Mouse (Mus musculus) 3134 (cell line): ENCODE results near the gene Krtap24-1.

Experiments
- DNase-seq: peaks from one replicate; pipeline ENCODE4 v3.0.0-alpha.2; 2011; ENCODE audit warnings: low spot score; ENCODE audit not compliant: insufficient read length; ENCODE audit errors: extremely low read depth

The Krtap24-1 gene

DNA sequence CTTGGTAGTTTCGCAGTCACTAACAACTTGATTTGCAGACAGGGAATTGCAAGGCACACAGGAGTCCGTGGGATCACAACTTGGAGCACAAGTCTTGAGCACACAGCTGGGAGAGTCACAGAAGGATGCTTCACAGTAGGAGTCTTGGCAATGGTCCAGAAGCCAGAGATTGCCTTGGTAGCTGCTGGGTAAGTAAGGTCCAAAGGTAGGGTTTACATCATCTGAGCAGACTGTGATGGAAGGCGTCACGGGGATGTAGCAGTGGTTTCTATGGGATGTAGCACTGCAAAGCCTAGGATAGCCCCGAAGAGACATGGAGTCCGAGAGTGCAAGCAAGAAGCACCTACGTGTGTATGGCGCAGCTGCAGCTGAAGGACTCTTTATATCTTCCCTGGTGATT is at the start of gene Krtap24-1:
TSS of gene Krtap24-1 (minus strand) at position 358 of the 400 bp plus-strand sequence.
- no peak for DNase-seq

DNA sequence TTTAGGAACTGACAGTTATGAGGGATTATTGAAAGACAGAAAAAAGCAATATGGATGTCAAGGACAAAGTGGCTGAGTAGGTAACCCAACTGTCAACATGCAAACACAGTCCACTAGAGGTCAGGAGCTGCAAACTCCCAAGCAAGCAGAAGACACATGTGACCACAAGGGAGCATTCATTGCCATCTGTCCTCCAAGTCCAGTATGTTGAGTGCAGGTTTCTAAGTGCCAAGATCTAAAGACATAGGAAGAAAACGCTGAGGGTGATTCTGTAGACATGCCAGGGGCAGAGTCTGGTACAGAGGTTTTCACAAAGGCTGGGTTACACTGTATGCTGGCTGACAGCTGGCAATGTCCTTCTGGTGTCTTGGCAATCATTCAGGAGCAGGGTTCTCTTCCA is 45.3 kb upstream of the Krtap24-1 start:
- DNase-seq, result no peak

DNA sequence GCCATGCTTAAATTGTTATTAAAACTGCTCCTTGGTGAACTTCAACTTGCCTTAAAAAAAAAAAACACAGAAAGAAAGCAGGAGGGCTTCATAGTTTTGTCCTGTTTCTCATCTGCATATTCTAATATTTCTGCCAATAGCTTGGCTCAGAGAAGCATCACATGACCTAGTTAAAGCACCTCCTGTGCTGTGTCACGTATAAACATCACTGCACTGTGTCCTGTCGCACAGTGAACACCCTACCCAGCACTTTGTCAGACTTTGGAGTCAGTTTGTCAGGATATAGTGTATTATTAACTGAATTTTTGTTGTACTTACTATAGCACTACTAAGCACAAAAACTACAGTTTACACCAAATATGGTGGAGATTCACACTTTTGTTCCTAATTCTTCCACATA is 39.9 kb upstream of the Krtap24-1 start:
- no peak for DNase-seq

DNA sequence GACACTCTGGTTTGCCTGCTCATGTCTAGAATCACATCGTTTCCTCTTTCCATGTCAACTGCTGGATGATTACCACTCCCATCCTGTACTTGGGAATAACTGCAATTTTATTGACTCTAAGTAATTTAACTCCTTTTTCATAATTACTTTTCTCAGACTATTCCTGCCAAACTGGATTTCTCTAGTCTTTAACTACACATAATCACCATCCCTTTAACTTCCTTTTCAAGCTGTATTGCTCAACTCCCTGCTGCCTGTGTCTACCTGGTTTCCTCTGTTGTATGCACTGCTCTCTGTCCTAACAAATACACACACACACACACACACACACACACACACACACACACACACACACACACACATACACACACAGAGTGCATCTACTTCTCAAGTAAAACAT is 39.0 kb upstream of the Krtap24-1 start:
- DNase-seq, result no peak

DNA sequence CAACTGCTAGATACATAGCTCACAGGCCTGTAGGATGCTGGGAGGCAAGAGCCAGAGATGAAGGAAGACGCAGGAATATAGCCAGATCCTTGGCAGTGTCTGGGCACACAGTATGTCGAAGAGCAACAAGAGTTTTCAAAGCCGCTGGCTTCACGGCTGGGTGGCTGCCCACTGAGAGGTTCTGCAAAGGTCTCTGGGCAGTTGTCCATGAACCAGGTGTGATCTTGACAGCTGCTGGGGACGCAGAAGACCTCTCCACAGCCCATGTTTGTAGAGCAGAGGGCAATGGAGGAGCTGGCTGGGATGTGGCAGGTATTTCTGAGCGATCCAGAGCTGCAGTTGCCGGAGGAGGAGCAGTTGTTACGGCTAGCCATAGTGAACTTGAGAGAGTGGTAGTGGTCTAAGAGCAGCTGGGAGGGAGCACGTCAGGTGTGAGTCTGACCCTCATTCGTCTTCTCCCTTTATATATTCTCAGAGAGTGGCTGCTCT is 35.3 kb upstream of the Krtap24-1 start, which contains the start of gene Krtap26-1:
TSS of gene Krtap26-1 (minus strand) at position 439 of the 489 bp plus-strand sequence.
- DNase-seq, result no peak

DNA sequence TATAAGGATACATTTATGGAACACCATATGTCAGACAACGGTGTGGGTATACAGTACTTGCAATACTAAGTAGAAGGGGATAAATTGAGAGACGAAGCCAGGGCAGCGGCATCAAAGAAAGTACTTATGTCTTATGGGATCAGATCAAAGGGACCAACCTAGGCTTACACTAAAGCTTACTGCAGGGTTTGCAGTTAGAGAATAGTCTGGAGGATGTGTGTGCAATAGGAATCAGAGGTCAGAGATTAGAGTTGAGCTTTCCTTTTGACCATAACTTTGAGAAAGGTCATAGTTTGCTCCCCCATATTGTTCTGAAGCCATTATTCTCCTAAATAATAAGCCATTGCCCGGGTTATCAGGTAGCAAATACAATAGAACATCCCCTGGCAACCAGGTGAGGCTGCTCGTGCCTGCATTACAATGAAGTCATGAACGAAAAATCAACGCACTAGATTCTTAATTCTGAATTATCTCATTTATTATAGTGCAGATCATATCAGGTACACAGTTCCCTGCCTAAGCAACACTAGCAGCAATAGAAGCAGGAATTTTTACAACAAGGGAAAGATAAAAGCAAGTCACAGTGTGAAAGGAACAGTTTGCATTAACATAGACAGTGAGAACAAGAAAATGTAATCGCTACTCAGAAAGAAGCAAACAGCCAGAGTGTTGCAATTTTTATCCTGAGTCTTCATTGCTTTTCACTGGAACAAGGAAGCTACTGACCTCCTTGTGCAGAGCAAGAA is 34.5 kb upstream of the Krtap24-1 start:
- DNase-seq, result no peak

DNA sequence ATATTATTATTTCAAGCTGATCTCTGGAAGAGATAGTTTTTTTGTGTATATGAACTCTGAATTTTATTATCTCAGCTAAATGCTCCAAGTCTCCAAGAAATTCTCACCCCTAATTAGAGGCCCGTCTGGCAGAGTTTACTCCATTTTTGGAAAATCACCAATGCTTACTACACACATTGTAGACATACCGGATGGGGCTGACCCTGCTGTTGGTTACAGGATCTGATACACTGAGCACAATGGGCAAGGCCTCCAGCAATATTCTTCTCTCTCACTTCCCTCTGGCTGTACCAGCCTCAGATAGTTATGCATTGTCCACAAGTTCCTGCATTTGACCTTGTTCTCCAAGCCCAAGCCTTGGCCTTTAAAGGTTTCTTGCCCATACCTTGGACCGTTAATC is 28.0 kb upstream of the Krtap24-1 start:
- DNase-seq, result no peak

DNA sequence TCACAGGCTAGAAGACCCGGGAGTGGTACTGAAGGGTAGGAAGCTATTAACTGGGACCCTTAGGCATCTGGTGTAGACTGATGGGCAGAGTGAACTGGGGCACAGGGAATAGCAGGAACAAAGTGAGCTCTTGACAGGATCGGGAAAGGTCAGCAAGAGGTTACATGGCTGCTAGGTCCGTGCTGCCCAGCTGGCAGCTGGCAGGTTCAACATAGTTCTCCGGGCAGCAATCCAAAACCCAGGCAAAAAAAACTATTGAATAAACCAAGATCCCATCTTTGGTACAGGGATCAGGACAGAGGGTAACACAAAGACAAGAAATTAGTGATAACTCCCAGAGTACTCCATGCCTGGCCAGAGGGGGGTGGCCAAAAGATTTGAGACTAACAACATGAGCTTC is 23.1 kb upstream of the Krtap24-1 start:
- DNase-seq, result no peak

DNA sequence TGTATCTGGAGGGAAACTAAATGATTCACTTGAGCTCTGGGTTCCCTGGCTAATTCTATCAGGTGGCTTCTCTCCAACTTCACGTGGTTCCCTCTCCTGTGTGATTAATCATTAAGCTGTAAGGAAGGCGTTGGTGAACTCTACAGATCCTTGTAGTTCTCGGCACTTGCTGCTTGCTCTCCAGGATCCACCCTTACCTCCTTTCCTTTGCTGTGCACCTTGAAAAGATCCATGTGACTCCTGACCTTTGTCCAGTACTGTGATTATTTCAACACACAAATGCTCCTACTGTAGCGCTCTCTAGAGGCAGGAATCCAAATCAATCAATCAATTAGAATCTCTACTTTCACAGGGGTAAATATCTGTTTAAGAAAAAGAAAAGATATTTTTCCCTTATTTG is 19.4 kb upstream of the Krtap24-1 start:
- DNase-seq, result no peak

DNA sequence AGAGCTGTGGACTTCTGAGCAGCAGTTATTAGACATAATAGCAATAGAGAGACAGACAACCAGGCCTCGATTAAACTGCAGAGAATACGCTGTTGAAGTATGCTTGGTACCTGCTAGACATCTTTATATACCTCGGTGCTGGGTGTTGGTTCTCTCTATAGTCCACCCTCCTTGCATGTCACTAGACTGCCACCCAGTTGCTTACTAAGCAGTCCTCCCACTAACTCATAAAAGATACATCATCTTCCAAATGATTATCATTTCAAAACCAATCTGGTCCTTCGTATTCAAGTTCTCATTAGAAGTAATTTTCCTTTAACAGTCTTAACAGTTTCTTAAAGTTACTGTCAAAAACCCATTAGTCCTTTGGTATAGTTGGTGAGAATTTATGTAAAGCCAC is 15.5 kb upstream of the Krtap24-1 start, which contains the start of gene 2310079G19Rik:
TSS of gene 2310079G19Rik (minus strand) at position 101 of the 400 bp plus-strand sequence.
- no peak for DNase-seq

DNA sequence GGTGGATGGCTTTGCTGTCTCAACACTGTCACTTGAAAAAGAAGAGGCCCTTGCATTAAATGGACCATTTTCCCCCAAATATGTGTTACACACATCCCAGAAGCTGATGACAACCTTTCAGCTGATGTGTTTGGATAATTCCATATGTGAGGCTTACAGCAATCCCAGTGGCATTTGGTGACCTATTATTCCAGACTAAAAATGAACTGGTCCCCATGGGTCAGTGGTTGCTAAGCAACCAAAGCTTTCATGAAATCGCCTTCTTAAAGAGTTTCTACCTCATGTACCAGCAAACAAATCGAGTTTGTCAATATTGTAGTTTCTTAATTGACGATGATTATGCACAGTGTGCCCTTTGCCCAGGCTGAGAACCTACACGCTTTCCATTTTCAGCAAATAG is 633 bp upstream of the Krtap24-1 start:
- DNase-seq, result no peak

DNA sequence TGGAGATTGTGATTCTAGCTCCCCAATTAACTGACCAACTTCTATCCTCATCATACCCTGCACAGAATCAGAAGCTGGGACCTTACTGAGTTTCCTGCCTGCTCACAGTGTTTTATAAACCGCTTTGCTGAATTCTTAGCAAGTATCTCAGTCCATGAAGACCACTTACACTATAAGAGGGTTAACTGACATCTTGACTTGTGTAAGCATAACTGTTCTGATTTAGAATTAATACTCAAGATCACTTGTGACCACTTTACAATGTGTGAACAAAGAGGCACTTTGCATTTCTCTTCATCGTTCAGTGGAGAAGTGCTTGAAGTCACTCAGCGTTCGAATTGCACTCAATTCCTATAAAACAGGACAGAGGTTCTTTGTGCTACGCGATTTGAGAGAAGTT is 7.5 kb downstream of the Krtap24-1 start:
- no peak for DNase-seq

DNA sequence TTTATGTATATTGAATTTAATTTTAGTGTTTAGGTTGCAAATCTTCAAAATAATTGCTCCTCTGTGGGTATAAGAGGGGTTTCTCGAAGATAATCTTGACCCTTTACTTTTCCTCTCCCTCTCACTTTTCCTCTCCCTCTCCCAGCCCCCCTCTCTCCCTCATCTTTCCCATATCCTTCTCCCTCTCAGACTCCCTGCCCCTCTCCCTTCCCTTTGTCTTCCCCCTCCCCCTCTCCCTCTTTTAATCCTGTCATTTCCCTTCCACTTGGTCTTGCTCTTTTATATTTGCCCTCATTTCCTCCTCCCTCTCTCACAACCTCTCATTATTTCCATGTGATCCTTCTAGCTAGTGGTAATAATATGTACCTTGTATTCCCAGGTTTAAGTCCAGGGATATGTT is 9.6 kb downstream of the Krtap24-1 start:
- no peak for DNase-seq

DNA sequence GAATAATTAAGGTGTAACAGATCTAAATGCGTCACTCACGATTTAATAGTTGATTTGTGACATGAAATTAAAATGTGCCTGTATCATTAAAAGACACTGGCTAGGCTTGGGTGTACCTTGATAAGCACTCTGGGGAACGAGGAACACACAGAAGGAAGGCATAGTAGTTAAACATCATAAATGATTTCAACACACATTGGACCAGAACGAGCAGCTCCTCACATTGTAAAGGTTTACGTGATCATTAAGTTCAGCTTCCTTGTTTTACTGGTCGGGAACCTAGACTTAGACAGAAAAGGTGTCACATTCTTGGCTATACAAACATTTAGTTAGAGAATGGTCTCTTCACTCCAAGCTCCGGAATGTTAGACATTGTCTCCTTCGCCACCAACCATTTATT is 11.8 kb downstream of the Krtap24-1 start:
- DNase-seq, result no peak

DNA sequence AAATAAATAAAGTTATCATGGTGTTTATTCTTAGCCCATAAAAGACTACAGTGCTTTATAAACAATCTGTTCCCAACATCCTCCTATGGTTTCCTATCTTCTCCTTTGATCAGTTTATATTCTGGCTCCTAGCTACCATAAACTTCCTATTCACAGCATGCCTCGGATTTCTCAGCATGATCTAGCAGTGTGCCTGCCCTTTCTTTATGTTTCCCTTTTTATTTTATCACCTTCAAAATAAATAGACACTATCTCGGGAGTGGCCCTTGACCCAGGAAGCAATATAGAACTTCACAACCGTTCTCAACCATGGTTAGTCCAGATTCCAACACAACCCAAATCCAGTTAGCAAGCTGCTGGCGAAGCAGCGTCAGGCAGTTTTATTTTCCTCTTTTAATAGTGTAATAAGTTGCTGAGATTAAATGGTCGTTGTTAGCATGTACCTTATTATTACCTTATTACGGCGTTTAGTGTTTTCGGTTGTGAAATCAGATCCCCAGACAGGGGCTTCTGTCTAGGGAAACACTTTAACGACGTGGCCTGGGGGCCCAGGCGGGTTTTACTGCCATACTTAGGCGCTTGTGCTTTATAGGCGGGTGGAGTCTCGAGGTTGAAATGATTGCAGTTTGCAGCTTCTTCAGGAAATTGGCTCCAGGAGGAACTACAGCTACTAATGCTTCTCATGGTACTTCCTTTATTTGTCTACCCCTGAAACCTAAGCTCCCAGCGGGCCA is 12.4 kb downstream of the Krtap24-1 start:
- no peak for DNase-seq

DNA sequence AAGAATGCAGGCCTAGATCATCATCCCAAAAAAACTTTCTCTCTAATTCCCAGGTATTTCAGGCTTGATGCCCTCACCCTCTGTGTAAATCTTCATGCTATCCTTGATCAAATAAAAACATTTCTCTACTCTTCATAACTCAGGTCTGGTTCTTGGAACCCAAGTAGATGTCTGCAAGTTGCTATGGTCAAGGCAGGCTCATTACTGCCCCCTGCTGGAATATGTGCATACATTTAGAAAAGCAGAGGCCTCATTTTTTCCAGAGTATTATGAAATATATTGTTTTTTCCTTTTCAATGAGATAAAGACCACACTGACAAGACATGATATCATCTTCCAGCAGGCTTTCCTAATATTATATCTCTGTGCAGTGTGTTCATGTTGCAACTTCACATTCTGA is 19.3 kb downstream of the Krtap24-1 start:
- DNase-seq, result no peak

DNA sequence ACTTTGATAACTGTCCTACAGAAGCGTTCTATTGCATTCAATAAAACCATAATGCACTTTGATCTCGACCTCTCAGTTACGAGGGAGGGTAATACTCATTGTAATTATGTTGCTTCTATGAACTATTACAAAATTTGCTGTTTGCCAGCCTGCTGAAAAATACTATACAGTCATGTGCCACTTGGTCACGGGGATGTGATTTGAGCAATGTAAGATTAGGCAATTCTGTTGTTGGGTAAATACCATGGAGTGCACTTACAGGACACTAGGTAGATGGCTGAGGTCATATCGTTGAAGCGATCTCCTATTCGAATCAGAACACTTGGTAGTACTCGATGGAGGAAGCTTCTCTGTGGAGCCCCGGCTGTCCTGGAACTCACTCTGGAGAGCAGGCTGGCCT is 28.7 kb downstream of the Krtap24-1 start:
- no peak for DNase-seq

DNA sequence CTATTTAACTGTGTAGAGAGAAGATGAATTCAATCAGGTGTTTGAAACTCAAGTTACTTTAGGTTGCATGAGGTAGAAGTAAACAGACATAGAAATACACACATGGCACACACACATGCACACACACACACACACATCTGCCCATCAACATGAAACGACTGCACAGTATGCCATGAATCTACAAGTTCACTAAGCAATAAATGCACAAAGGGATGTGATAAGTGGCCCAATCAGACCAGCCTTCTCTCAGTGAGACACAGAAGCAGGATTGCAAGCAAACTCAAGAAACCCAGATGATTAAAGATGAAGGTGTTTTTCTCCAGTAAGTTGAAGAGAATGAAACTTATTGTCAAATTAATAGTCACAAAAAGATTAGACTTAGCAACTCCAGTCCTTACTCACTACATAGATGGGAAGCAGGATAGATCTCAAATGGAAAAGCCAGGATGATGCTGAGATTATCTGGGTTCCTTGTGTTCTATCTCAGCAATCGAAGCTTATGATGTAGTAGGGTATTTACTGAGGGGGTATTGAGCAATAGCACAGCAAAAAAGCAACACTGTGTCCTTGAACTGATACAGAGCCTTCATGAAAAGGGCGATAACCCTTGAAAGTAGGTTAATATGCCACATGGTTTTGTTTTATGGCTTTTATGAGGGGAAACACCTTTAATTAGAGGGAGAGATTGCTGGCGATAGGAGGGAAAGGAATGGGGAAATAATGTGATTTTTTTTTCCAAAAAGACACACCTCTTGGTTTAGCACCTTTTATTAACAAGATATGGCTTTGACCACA is 36.0 kb downstream of the Krtap24-1 start:
- no peak for DNase-seq

DNA sequence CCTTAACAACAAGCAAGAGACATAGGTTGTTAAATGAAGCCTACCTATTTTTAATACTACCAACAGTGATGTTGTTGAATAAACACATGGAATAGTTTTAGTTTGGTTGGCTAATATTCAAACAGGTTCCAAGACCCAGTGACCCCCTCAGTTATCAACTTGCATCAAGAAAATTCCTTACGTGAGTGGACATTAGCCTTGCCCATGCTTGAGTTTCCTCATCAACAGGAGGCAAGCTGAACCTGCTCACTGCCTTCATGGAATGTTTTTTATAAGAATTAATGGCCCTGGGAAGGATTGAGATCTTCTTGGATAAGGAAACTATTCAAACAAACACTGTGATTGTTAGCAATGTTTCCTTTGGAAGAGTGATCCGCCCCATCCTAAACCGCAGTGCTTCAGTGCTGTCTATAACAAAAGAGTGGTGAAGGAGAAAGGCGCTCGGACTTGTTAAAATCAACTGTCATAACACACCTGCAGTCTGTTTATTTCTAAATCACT is 39.1 kb downstream of the Krtap24-1 start:
- no peak for DNase-seq

DNA sequence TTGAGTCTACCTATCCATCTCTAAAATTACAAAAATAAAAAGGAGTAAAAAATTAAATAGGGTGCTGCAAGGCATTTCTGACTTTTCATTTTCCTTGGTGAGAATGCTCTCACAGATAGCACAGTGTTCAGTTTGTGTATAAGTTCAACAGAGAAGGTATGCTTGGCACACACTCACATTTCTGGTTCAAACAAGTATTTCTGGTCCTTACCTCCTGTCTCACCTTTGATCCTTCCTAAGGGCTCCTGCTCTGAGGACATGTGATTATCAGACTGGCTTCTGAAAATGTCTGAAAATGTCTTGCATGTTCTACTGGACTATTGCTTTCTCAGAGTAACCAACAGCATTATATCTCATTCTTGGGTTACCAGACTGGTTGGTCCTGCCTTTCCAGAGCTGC is 41.9 kb downstream of the Krtap24-1 start:
- no peak for DNase-seq

DNA sequence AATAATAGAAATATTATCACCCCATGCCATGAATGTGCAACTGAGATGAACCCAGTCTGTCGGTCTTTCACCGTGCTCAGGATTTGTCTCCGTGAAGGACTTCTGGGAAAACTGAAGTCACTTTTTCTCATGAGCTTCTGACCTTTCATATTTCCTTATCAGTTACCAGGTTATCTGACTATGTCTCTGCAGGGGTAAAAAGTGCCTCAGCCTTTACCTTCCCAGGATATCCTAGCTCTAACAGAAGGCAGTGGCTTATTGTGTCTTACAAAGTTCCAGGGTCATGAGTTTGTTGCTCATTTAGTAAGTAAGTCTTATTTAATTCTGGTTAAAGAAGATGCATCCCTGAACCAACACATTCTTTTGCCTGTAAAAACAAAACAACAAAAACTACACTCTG is 42.3 kb downstream of the Krtap24-1 start:
- no peak for DNase-seq
